Mouse (Mus musculus) midbrain, embryonic 16.5 days (tissue): ENCODE measurements around the gene Rap1b. TPM values are rescaled to one million over a fixed set of nuclear protein-coding genes. Genes with fewer than 3 reads are reported as not detected.
"Not testable (repeated sequence)": the region's sequence is repeated elsewhere in the genome, so short reads cannot be mapped to it uniquely, and the experiment has no call there.

Experiments used
- ATAC-seq: fragments of 200-750 bp; cut with Nextera tagmentation; 2 replicates; pipeline ENCODE4 v1.8.0; 2017; ENCODE audit warnings: moderate TSS enrichment
- H3K27ac ChIP-seq: fragments of 300-500 bp; sonication (generic); 2 replicates; pipeline ENCODE4 v1.5.1; 2014; ENCODE audit warnings: mild to moderate bottlenecking, low read length, mixed read lengths
- H3K27me3 ChIP-seq: fragments of 300-500 bp; sonication (generic); 2 replicates; pipeline ENCODE4 v1.6.1; 2014; ENCODE audit warnings: low read depth, low read length, mixed read lengths; ENCODE audit not compliant: control insufficient read depth, insufficient read depth
- H3K36me3 ChIP-seq: fragments of 300-500 bp; sonication (generic); 2 replicates; pipeline ENCODE4 v1.6.1; 2014; ENCODE audit warnings: mild to moderate bottlenecking, low read length, moderate library complexity, mixed read lengths; ENCODE audit not compliant: control insufficient read depth, insufficient read depth
- H3K4me1 ChIP-seq: fragments of 300-500 bp; sonication (generic); 2 replicates; pipeline ENCODE4 v1.6.1; 2014; ENCODE audit warnings: mild to moderate bottlenecking, low read length, mixed read lengths; ENCODE audit not compliant: control insufficient read depth, insufficient read depth
- H3K4me2 ChIP-seq: fragments of 300-500 bp; sonication (generic); 2 replicates; pipeline ENCODE4 v1.6.1; 2014; ENCODE audit warnings: mild to moderate bottlenecking, low read length, mixed read lengths
- H3K4me3 ChIP-seq: fragments of 300-500 bp; sonication (generic); 2 replicates; pipeline ENCODE4 v1.5.1; 2014; ENCODE audit warnings: low read depth, mild to moderate bottlenecking, low read length, moderate library complexity, mixed read lengths
- H3K9ac ChIP-seq: fragments of 300-500 bp; sonication (generic); 2 replicates; pipeline ENCODE4 v1.6.1; 2014; ENCODE audit warnings: low read depth, low read length, mixed read lengths
- H3K9me3 ChIP-seq: fragments of 300-500 bp; sonication (generic); replicated peaks from 2 replicates; pipeline ENCODE4 v1.6.1; 2014; ENCODE audit warnings: mild to moderate bottlenecking, low read length, mixed read lengths; ENCODE audit not compliant: control insufficient read depth, poor library complexity, severe bottlenecking
- WGBS: fragments of 180-500 bp; shearing (Covaris S2); extraction: QIAGEN DNeasy Blood & Tissue Kit; methylation state at CpG from one replicate; pipeline ENCODE4 v1.1.7; 2014; 5-methylcytosine and 5-hydroxymethylcytosine counted together
- polyA plus RNA-seq: library from polyadenylated mRNA; unstranded; fragments of >200 nt; fragmentation: Nextera tagmentation; extraction: Ambion mirVana; gene quantifications from 2 replicates; pipeline ENCODE4 v1.2.1, GENCODE M21; 2015

Rap1b gene
- polyA plus RNA-seq, result 171 and 179 TPM in 2 replicates

DNA sequence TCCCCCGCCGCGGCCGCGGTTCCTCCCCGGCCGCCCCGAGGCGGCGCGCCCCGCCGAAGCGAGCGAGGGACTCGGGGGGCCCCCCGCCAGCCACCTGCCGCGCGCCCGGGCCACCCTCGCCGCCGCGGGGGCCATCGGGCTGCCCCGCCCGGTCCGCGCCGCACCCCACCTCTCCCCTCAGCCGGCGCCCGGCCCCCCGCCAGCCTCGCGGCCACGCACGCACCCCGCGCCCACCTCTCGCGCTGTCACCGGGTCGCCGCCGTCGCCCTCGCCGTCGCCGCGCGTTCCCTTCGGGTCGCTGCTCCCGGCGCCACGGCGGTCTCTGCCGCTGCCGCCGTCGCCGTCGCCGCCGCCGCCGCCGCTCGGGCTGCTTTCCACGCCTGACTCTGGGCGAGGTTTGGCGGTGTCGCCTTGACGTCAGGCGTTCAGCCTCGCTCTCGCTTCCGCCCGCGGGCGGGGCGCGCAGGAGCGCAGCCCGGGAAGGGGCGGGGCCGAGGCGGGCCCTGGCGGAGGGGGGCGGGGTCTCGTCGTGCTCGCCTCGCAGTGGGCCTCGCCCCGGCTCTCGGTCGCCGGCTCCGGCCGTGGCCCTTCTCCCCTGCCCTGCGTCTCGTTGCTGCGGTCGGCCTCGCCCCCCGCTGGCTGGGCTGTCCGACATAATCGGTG lies at the start of gene Rap1b:
Gene Rap1b, minus strand, starts transcription at position 439 of the 663 bp plus-strand sequence.
- WGBS, result under 1% methylated on average over 67 of the region's 112 CpGs
- peak within 1 kb of the TSS; percentile 98 for H3K27ac ChIP-seq
- no peaks in the 10 kb centered on the region for H3K9me3 ChIP-seq
- peak within 1 kb of the TSS; percentile 90 for H3K4me3 ChIP-seq
- H3K9ac ChIP-seq, result peak within 1 kb of the TSS; percentile 75
- H3K4me1 ChIP-seq, result peaks cover 21% of the 10 kb centered on the region
- ATAC-seq, result peak; percentile 94
- H3K36me3 ChIP-seq, result no peaks in the 10 kb centered on the region
- H3K4me2 ChIP-seq, result peak within 1 kb of the TSS; percentile 54
- no peaks in the 10 kb centered on the region for H3K27me3 ChIP-seq

DNA sequence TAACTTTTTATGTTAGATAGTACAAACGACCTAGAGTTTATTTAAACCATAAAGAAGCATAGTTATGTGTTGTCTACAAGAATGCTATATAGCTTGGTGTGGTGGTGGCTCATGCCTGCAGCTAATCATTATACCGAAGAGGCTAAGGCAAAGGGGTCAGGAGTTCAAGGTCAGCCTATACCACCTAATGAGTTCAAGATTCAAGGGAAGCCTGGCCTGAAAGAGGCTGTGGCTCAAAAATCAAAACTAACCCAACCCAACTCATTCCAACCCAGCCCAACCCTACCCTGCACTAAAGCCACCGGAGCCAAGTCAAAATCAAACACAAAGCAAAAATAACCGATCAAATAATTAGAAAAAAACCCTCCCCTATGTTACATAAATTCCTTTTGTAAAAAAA lies 49.4 kb upstream of the Rap1b start:
- Histone ChIP-seq H3K27me3 (no peaks in the 10 kb centered on the region), H3K9ac (no peak overlapping the region), H3K4me3 (no peak overlapping the region), H3K36me3 (no peaks in the 10 kb centered on the region), H3K4me1 (no peaks in the 10 kb centered on the region), H3K4me2 (no peak overlapping the region), H3K9me3 (no peaks in the 10 kb centered on the region), H3K27ac (no peak overlapping the region)
- no peak for ATAC-seq
- WGBS, result 83% methylated on average over 4 of the region's 4 CpGs

DNA sequence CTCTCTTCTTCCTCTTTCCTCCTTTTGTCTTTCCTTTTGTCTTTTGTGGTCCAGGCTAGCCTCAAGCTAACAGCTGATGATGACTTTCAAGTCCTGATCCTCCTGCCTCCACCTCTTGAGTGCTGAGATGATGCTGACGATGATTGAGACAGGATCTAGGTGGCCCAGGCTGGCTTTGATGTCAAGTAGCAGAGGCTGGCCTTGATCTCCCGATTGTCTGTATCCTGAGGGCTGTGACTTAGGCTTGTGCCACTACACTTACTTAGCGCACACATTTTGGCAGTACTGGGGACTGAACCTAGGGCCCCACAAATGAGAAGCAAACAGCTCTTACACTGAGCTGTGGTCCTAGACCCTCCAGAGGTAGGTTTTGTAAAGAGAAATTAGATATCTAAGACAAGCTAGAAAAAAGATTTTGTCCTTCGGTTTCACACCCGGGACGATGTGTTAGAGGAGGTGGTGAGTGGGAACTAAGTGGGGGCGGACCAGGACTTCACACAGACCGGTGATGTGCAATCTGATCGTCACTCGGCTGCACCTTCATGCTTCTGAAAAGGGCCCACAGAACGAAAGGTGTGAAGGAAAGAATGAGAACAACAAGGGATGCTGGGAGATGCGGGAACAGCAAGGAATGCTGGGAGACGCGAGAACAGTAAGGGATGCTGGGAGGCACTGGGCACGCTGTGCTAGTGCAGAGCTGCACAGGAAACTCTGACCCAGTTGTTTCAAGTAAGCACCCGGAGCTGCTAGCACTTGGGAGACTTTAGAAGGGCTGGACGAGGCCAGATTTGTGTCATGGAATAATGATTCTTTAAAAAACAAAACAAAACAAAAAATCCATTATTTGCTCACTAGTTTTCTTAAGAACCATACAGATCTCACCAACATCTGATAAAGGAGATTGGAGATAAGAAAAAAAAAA lies 48.5 kb upstream of the Rap1b start:
- WGBS, result 92% methylated on average over 17 of the region's 17 CpGs
- Histone ChIP-seq H3K4me3 (no peak overlapping the region), H3K4me1 (no peaks in the 10 kb centered on the region), H3K27me3 (no peaks in the 10 kb centered on the region), H3K4me2 (no peak overlapping the region), H3K9ac (no peak overlapping the region), H3K27ac (no peak overlapping the region), H3K36me3 (no peaks in the 10 kb centered on the region), H3K9me3 (no peaks in the 10 kb centered on the region)
- no peak for ATAC-seq

DNA sequence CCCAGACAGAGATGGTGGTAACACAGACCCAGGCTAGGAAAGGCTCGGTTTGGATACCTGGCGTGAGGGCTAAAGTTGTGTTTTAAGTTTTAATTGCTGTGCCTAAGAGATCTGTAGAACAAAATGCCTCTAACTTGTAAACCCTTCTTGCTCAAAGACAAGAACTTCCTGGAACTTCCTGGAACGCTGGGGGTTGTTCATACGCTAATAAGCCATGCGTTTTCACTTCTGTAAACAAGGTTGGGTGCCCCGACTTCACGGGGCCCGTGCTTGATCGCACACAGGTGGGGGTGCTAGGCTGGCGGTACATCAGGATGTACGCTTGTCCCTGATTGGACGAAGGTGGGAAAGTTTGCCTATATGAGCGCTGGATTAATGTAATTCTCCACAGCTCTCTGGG lies 47.3 kb upstream of the Rap1b start:
- H3K4me3 ChIP-seq, H3K4me2 ChIP-seq, ATAC-seq, H3K9me3 ChIP-seq, H3K27ac ChIP-seq, H3K36me3 ChIP-seq, H3K4me1 ChIP-seq, H3K27me3 ChIP-seq, H3K9ac ChIP-seq: not testable (repeated sequence)
- WGBS, result 53% methylated on average over 12 of the region's 13 CpGs

DNA sequence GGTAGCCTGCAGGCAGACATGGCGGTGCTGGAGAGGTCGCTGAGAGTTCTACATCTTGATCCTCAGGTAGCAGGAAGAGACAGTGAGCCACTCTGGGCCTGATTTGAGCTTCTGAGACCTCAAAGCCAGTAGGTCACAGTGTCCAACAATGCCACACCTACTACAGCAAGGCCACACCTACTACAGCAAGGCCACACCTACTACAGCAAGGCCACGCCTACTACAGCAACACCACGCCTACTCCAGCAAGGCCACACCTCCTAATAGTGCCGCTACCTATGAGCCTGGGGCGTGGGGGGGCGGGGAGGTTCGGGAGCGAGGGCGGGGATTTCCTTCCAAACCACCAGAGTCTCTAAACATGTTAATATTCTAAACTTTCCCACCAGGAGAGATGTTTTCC lies 45.5 kb upstream of the Rap1b start:
- Histone ChIP-seq H3K9ac (no peak overlapping the region), H3K36me3 (no peaks in the 10 kb centered on the region), H3K4me2 (no peak overlapping the region), H3K27me3 (no peaks in the 10 kb centered on the region), H3K27ac (no peak overlapping the region), H3K9me3 (no peaks in the 10 kb centered on the region), H3K4me1 (no peaks in the 10 kb centered on the region), H3K4me3 (no peak overlapping the region)
- 91% methylated on average over 10 of the region's 10 CpGs for WGBS
- ATAC-seq, result no peak

DNA sequence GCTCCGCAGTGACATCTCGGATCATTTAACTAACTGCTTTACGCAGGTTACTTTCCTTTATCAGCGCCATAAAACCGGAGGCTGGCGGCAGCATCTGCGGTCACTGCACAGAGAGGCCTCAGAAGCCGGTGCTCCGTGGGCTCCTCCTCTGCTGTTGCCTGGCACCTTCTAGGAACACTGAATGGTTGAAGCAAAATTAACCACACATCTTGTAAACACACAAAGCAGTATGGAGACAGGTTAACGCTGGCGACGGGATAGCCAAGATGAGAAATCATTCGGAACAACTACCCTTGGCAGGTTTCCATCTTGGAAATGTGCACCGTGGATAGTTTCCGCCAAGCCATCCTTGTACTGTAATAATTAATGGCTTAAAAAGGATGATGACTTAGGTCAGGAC lies 43.0 kb upstream of the Rap1b start:
- no peaks in the 10 kb centered on the region for H3K9me3 ChIP-seq
- no peak overlapping the region for H3K27ac ChIP-seq
- no peak overlapping the region for H3K4me3 ChIP-seq
- H3K4me1 ChIP-seq, result no peaks in the 10 kb centered on the region
- no peaks in the 10 kb centered on the region for H3K36me3 ChIP-seq
- no peak for ATAC-seq
- 88% methylated on average over 15 of the region's 15 CpGs for WGBS
- no peaks in the 10 kb centered on the region for H3K27me3 ChIP-seq
- no peak overlapping the region for H3K9ac ChIP-seq
- no peak overlapping the region for H3K4me2 ChIP-seq

DNA sequence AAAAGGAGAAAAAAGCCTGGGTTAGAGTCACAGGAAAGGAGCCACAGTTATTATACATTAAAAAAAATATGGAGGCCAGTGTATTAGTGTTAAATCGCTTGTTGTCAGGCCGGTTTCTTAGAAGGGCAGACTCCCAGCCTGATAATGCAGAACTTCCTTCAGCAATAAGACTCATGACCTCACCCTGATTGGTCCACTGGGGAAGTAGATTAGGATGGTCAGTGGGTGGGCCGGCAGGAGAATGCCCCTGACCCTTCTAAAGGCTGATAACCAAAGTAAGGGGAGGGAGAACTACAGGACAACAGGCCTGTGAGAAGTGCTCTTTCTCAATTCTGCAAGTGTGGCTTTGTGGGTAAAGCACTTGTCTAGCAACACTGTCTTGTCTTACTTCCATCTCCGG lies 39.5 kb upstream of the Rap1b start:
- WGBS, result 65% methylated on average over 4 of the region's 4 CpGs
- Histone ChIP-seq H3K4me3 (no peak overlapping the region), H3K4me2 (no peak overlapping the region), H3K27ac (no peak overlapping the region), H3K36me3 (no peaks in the 10 kb centered on the region), H3K27me3 (no peaks in the 10 kb centered on the region), H3K9ac (no peak overlapping the region), H3K4me1 (no peaks in the 10 kb centered on the region), H3K9me3 (no peaks in the 10 kb centered on the region)
- no peak for ATAC-seq

DNA sequence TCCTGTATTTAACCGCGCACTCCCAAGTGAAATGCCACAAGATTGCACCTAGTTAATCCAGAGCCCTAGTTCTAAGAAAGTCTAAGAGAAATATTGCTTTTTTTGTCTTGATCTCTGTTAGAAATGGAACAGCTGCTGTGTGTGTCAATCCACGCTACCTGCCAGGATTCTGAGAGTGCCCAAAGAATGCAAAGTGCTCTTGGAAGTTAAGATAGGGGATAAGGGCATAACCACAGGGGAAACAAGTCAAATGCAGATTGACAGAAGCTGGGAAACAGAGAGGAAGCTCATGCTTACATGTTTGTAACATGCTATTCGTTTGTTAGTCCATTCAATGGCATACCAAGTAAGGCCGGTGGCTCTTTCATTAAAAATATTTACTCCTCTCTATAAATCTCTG lies 38.9 kb upstream of the Rap1b start:
- WGBS, result 88% methylated on average over 5 of the region's 5 CpGs
- Histone ChIP-seq H3K36me3 (no peaks in the 10 kb centered on the region), H3K27me3 (no peaks in the 10 kb centered on the region), H3K4me2 (no peak overlapping the region), H3K27ac (no peak overlapping the region), H3K4me1 (no peaks in the 10 kb centered on the region), H3K9me3 (no peaks in the 10 kb centered on the region), H3K4me3 (no peak overlapping the region), H3K9ac (no peak overlapping the region)
- ATAC-seq, result no peak

DNA sequence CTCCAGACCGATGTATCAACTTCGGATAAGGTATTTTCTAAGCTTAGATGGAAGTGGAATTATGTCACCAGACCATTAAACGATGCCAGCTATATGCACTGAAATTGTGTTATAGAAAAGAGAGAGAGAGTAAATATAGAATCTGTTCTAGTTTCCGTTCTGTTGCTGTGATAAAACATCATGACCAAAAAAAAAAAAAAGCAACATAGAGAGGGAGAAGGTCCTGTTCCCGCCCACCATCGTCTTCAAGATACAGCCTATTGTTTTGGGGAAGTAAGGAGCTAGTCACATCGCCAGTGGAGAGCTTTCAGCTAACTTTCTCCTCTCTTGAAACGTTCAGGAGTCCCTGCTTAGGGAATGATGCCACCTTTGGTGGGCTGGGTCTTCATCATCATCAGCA lies 37.6 kb upstream of the Rap1b start:
- WGBS, result 91% methylated on average over 8 of the region's 8 CpGs
- no peak overlapping the region for H3K4me2 ChIP-seq
- H3K9me3 ChIP-seq, result no peaks in the 10 kb centered on the region
- no peaks in the 10 kb centered on the region for H3K4me1 ChIP-seq
- ATAC-seq, result no peak
- H3K27me3 ChIP-seq, result no peaks in the 10 kb centered on the region
- no peaks in the 10 kb centered on the region for H3K36me3 ChIP-seq
- no peak overlapping the region for H3K4me3 ChIP-seq
- H3K9ac ChIP-seq, result no peak overlapping the region
- no peak overlapping the region for H3K27ac ChIP-seq
